Mouse (Mus musculus): ENCODE data around the gene Vmn1r121.
"Not testable (repeated sequence)": the region's sequence is repeated elsewhere in the genome, so short reads cannot be mapped to it uniquely, and the experiment has no call there.

- not testable (repeated sequence) for TF ChIP-seq CTCF (IDR thresholded peaks at IDR 0.05; ENCODE audit: insufficient read depth, low read length); POLR2A (IDR thresholded peaks at IDR 0.05; ENCODE audit: borderline replicate concordance, extremely low read depth, low read depth, low read length)
These were observed 44.6 kb downstream of the Vmn1r121 start, which contains the start of gene Vmn1r120 for GRCm38 (mm10) chr7:21053684-21054083.

Measured in lung, adult 2 months (tissue).